Mouse (Mus musculus): ENCODE data around the gene Slc4a11.

DNA sequence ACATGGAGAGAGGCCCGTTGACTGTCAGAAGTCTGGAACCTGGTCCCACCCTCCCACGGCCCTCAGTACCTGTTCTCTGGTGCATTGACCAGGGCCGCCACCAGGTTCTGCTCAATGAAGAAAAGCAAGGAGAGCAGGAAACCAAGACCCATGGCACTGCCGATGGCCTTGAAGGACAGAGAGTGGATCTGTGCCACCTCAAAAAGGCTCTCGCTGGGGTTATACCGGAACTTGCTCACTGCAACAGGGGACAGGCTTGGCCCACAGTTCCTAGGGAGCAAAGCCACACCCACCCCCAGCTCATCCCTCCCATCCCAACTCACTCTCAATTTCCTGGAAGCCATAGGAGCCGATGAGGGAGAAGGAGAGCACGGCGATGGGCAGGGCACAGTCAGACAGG lies 11.9 kb downstream of the Slc4a11 start:
- TF ChIP-seq POLR2A (IDR thresholded peaks at IDR 0.05; ENCODE audit: low read depth, low read length) = no peak
- TF ChIP-seq CTCF (IDR thresholded peaks at IDR 0.05; ENCODE audit: extremely low read depth, insufficient read length, insufficient replicate concordance, low read depth, low read length) = no peak

Data from small intestine, adult 2 months (tissue).